Mouse (Mus musculus) cortical plate, adult 2 months (tissue): ENCODE measurements around the gene Rora.

ENCODE experiments used
- CTCF ChIP-seq: fragments of 200-500 bp; IDR thresholded peaks from 2 replicates; pipeline ENCODE4 v1.5.1; 2011; ENCODE audit warnings: mild to moderate bottlenecking, control low read depth, low read length; ENCODE audit not compliant: insufficient read depth; ENCODE audit errors: extremely low read depth
- POLR2A ChIP-seq: fragments of 200-500 bp; IDR thresholded peaks from 2 replicates; pipeline ENCODE4 v1.6.1; 2011; ENCODE audit warnings: mild to moderate bottlenecking, low read length, control low read depth; ENCODE audit not compliant: insufficient read depth; ENCODE audit errors: extremely low read depth

- TF ChIP-seq POLR2A (no peak), CTCF (no peak)
These were observed 611.6 kb downstream of the Rora start for GRCm38 (mm10) chr9:69265151-69265550.
